Mouse (Mus musculus) spleen, adult 2 months (tissue): ENCODE measurements around the gene Msh5. TPM values are rescaled to one million over a fixed set of nuclear protein-coding genes. Genes with fewer than 3 reads are reported as not detected.
"Not testable (repeated sequence)": the region's sequence is repeated elsewhere in the genome, so short reads cannot be mapped to it uniquely, and the experiment has no call there.

Source experiments
- DNase-seq, 2 experiments: peaks; one replicate each; pipeline versions ENCODE4 v3.0.0 to v3.0.0-alpha.2; 2012 to 2021; ENCODE audit warnings: low spot score in 2 of 2, low read depth in 1 of 2
- H3K27ac ChIP-seq: fragments of 200-500 bp; 2 replicates; pipeline ENCODE4 v1.5.1; 2012; ENCODE audit warnings: low read length, inconsistent platforms; ENCODE audit not compliant: insufficient read depth
- H3K27me3 ChIP-seq: fragments of 200-500 bp; 2 replicates; pipeline ENCODE4 v1.6.1; 2012; ENCODE audit warnings: mild to moderate bottlenecking, moderate library complexity, low read length, inconsistent platforms; ENCODE audit not compliant: control insufficient read depth, insufficient read depth
- H3K36me3 ChIP-seq: fragments of 200-500 bp; 2 replicates; pipeline ENCODE4 v1.6.1; 2012; ENCODE audit warnings: mild to moderate bottlenecking, low read length, inconsistent platforms; ENCODE audit not compliant: control insufficient read depth, insufficient read depth
- H3K4me1 ChIP-seq: fragments of 200-500 bp; 2 replicates; pipeline ENCODE4 v1.6.1; 2011; ENCODE audit warnings: inconsistent platforms; ENCODE audit not compliant: control insufficient read depth, insufficient read depth, insufficient read length
- H3K4me3 ChIP-seq: fragments of 200-500 bp; 2 replicates; pipeline ENCODE4 v1.5.1; 2011; ENCODE audit warnings: mild to moderate bottlenecking, inconsistent platforms; ENCODE audit not compliant: insufficient read depth, insufficient read length; ENCODE audit errors: extremely low read depth
- CTCF ChIP-seq: fragments of 200-500 bp; IDR thresholded peaks from 2 replicates; pipeline ENCODE4 v1.5.1; 2011; ENCODE audit warnings: mild to moderate bottlenecking, inconsistent platforms; ENCODE audit not compliant: insufficient read depth, insufficient read length, insufficient replicate concordance; ENCODE audit errors: extremely low read depth
- POLR2A ChIP-seq: fragments of 200-500 bp; IDR thresholded peaks from 2 replicates; pipeline ENCODE4 v1.6.1; 2011; ENCODE audit warnings: low read depth, low read length, inconsistent platforms
- WGBS: fragments of 180-500 bp; shearing (Covaris S2); methylation state at CpG from one replicate; pipeline ENCODE4 v1.1.7; 2018; 5-methylcytosine and 5-hydroxymethylcytosine counted together
- polyA plus RNA-seq: library from polyadenylated mRNA; depleted of rRNA; stranded (reverse); fragments of >200 nt; gene quantifications from 2 replicates; pipeline ENCODE4 v1.2.3, GENCODE M21; 2012

The Msh5 gene
- polyA plus RNA-seq, 1 experiment = 8.6 TPM

- no peak overlapping the region for H3K4me3 ChIP-seq
- H3K36me3 ChIP-seq = peaks cover 55% of the 10 kb centered on the region
- 90% methylated on average over 7 of the region's 7 CpGs for WGBS
- no peaks in the 10 kb centered on the region for H3K4me1 ChIP-seq
- TF ChIP-seq CTCF = no peak
- TF ChIP-seq POLR2A = no peak
- no peaks in the 10 kb centered on the region for H3K27me3 ChIP-seq
- no peak overlapping the region for H3K27ac ChIP-seq
- no peak for DNase-seq
Measured at GRCm38 (mm10) chr17:35007387-35007991, 39.1 kb downstream of the Msh5 start.

- WGBS = 93% methylated on average over 4 of the region's 5 CpGs
- not testable (repeated sequence) for H3K27me3 ChIP-seq, DNase-seq, H3K4me1 ChIP-seq, H3K4me3 ChIP-seq, H3K27ac ChIP-seq
- peaks cover 39% of the 10 kb centered on the region for H3K36me3 ChIP-seq
Measured at GRCm38 (mm10) chr17:35005902-35006301, 40.6 kb downstream of the Msh5 start.

- TF ChIP-seq POLR2A = no peak
- no peak for TF ChIP-seq CTCF
- no peak overlapping the region for H3K27ac ChIP-seq
- no peaks in the 10 kb centered on the region for H3K27me3 ChIP-seq
- WGBS = 93% methylated on average over 10 of the region's 10 CpGs
- no peak for DNase-seq
- H3K36me3 ChIP-seq = peaks cover 32% of the 10 kb centered on the region
- no peak overlapping the region for H3K4me3 ChIP-seq
- no peaks in the 10 kb centered on the region for H3K4me1 ChIP-seq
Measured at GRCm38 (mm10) chr17:35005158-35005557, 41.4 kb downstream of the Msh5 start.

- H3K4me1 ChIP-seq = no peaks in the 10 kb centered on the region
- peaks cover 30% of the 10 kb centered on the region for H3K36me3 ChIP-seq
- DNase-seq = no peak
- no peak overlapping the region for H3K4me3 ChIP-seq
- H3K27ac ChIP-seq = no peak overlapping the region
- no peaks in the 10 kb centered on the region for H3K27me3 ChIP-seq
- TF ChIP-seq POLR2A = no peak
- no peak for TF ChIP-seq CTCF
- WGBS = 96% methylated on average over 17 of the region's 17 CpGs
Measured at GRCm38 (mm10) chr17:35004075-35004717, 42.3 kb downstream of the Msh5 start.

- peak overlapping the region; percentile 18 for H3K4me3 ChIP-seq
- no peak for TF ChIP-seq POLR2A
- TF ChIP-seq CTCF = no peak
- H3K4me1 ChIP-seq = no peaks in the 10 kb centered on the region
- H3K27ac ChIP-seq = peak overlapping the region; percentile 100
- 38% methylated on average over 9 of the region's 9 CpGs for WGBS
- H3K36me3 ChIP-seq = peaks cover 29% of the 10 kb centered on the region
- no peaks in the 10 kb centered on the region for H3K27me3 ChIP-seq
- no peak for DNase-seq
Measured at GRCm38 (mm10) chr17:35003022-35003838, 43.3 kb downstream of the Msh5 start.

- H3K4me1 ChIP-seq = no peaks in the 10 kb centered on the region; the same call in 1 of the 2 replicates
- WGBS = 3% methylated on average over 12 of the region's 12 CpGs
- peak overlapping the region; percentile 86 for H3K4me3 ChIP-seq
- no peaks in the 10 kb centered on the region for H3K27me3 ChIP-seq
- H3K27ac ChIP-seq = peak overlapping the region; percentile 100
- TF ChIP-seq CTCF = no peak
- TF ChIP-seq POLR2A = no peak
- no peak for DNase-seq
- peaks cover 33% of the 10 kb centered on the region for H3K36me3 ChIP-seq
Measured at GRCm38 (mm10) chr17:35002153-35002865, 44.2 kb downstream of the Msh5 start.
